Mouse (Mus musculus) ES-E14 (cell line): ENCODE results near the gene Tmem59. TPM values are rescaled to one million over a fixed set of nuclear protein-coding genes. Genes with fewer than 3 reads are reported as not detected.

Experiments
- DNase-seq: peaks from one replicate; pipeline ENCODE4 v3.0.0-alpha.2; 2013; ENCODE audit warnings: low read depth, low spot score
- H3K27ac ChIP-seq: 2 replicates; pipeline ENCODE4 v1.5.1; 2012; ENCODE audit warnings: low read depth, mild to moderate bottlenecking, low read length, moderate library complexity, mixed read lengths; ENCODE audit not compliant: poor library complexity, insufficient read depth, severe bottlenecking
- H3K36me3 ChIP-seq: 2 replicates; pipeline ENCODE4 v1.6.1; 2012; ENCODE audit warnings: mild to moderate bottlenecking, low read length, moderate library complexity, mixed read lengths; ENCODE audit not compliant: control insufficient read depth, poor library complexity, insufficient read depth, severe bottlenecking
- H3K4me1 ChIP-seq, 2 experiments: fragments of 150-350 bp in 1 of 2; sonication (generic) in 1 of 2; 2 replicates each; pipeline ENCODE4 v1.6.1; 2012; ENCODE audit warnings: low read length in 2 of 2, mild to moderate bottlenecking in 1 of 2, mixed read lengths in 1 of 2; ENCODE audit not compliant: control insufficient read depth in 2 of 2, insufficient read depth in 2 of 2, poor library complexity in 1 of 2
- H3K4me3 ChIP-seq, 2 experiments: fragments of 150-350 bp in 1 of 2; sonication (generic) in 1 of 2; 2 replicates each; pipeline ENCODE4 v1.5.1; 2012; ENCODE audit warnings: low read length in 2 of 2, low read depth in 1 of 2, mild to moderate bottlenecking in 1 of 2, mixed read lengths in 1 of 2; ENCODE audit not compliant: insufficient read depth in 1 of 2, poor library complexity in 1 of 2, severe bottlenecking in 1 of 2
- H3K9ac ChIP-seq: 2 replicates; pipeline ENCODE4 v1.6.1; 2012; ENCODE audit warnings: low read depth, mild to moderate bottlenecking, low read length, mixed read lengths; ENCODE audit not compliant: poor library complexity, insufficient read depth, severe bottlenecking
- H3K9me3 ChIP-seq: fragments of 150-350 bp; sonication (generic); 2 replicates; pipeline ENCODE4 v1.6.1; 2012; ENCODE audit warnings: low read depth, mild to moderate bottlenecking, low read length; ENCODE audit not compliant: control insufficient read depth, insufficient read depth
- CHD2 ChIP-seq: IDR thresholded peaks from 2 replicates; pipeline ENCODE4 v1.6.1; 2014; ENCODE audit warnings: mild to moderate bottlenecking, low read depth, low read length, inconsistent platforms
- HCFC1 ChIP-seq: IDR thresholded peaks from 2 replicates; pipeline ENCODE4 v1.6.1; 2012; ENCODE audit warnings: low read length, inconsistent platforms, borderline replicate concordance; ENCODE audit not compliant: insufficient read depth
- MAFK ChIP-seq: IDR thresholded peaks from 2 replicates; pipeline ENCODE4 v1.6.1; 2014; ENCODE audit warnings: mild to moderate bottlenecking, low read depth, low read length, inconsistent platforms; ENCODE audit not compliant: insufficient read depth
- ZC3H11A ChIP-seq: IDR thresholded peaks from 2 replicates; pipeline ENCODE4 v1.6.1; 2012; ENCODE audit warnings: low read depth, mild to moderate bottlenecking, inconsistent platforms, low read length, borderline replicate concordance
- ZNF384 ChIP-seq: IDR thresholded peaks from 2 replicates; pipeline ENCODE4 v1.6.1; 2012; ENCODE audit warnings: low read depth, low read length, inconsistent platforms
- in situ Hi-C, 2 experiments: fragments of 600-800 bp; cut with MboI; formaldehyde crosslinking; loops; one replicate each; pipeline ENCODE4 v1.15.1; 2025; ENCODE audit warnings: low sequenced_read_pairs in 2 of 2, inconsistent platforms in 1 of 2; ENCODE audit not compliant: unreplicated experiment in 2 of 2
- total RNA-seq: library from RNA; depleted of rRNA; stranded (reverse); fragments of 300-350 nt; gene quantifications from 2 replicates; pipeline ENCODE4 v1.2.3, GENCODE M21; 2012

Gene Tmem59
- total RNA-seq, 1 experiment: 249 TPM

GRCm38 (mm10) chr4:107207016-107207415 is 28.8 kb downstream of the Tmem59 start:
- no peak overlapping the region for H3K27ac ChIP-seq
- H3K36me3 ChIP-seq: peaks cover 5% of the 10 kb centered on the region; the same call in 1 of the 2 replicates
- H3K9ac ChIP-seq: no peak overlapping the region
- TF ChIP-seq HCFC1: no peak
- no peak for TF ChIP-seq MAFK
- TF ChIP-seq CHD2: no peak
- no peak for TF ChIP-seq ZNF384
- no peak for TF ChIP-seq ZC3H11A
- no peaks in the 10 kb centered on the region for H3K9me3 ChIP-seq
- no peak overlapping the region for H3K4me3 ChIP-seq
- no peaks in the 10 kb centered on the region for H3K4me1 ChIP-seq
- DNase-seq: no peak
- in situ Hi-C loops: no loop called here

GRCm38 (mm10) chr4:107208880-107209279 is 30.7 kb downstream of the Tmem59 start, which contains the start of gene Ldlrad1:
Gene Ldlrad1, plus strand, starts transcription at chr4:107209180.
- Histone ChIP-seq H3K4me3 (no peak within 1 kb of the TSS), H3K9me3 (no peaks in the 10 kb centered on the region), H3K27ac (no peak within 1 kb of the TSS), H3K4me1 (no peaks in the 10 kb centered on the region), H3K36me3 (peaks cover 2% of the 10 kb centered on the region; the same call in 1 of the 2 replicates), H3K9ac (no peak within 1 kb of the TSS)
- DNase-seq: no peak
- in situ Hi-C loops: no loop called here
- TF ChIP-seq CHD2 (no peak), ZC3H11A (no peak), ZNF384 (no peak), HCFC1 (no peak), MAFK (no peak)

GRCm38 (mm10) chr4:107210483-107211097 is 32.4 kb downstream of the Tmem59 start:
- Histone ChIP-seq H3K4me3 (no peak overlapping the region), H3K27ac (no peak overlapping the region), H3K36me3 (no peaks in the 10 kb centered on the region; the same call in 1 of the 2 replicates), H3K9ac (no peak overlapping the region), H3K4me1 (no peaks in the 10 kb centered on the region), H3K9me3 (no peaks in the 10 kb centered on the region)
- no peak for TF ChIP-seq CHD2
- TF ChIP-seq HCFC1: no peak
- TF ChIP-seq ZNF384: no peak
- no peak for TF ChIP-seq ZC3H11A
- TF ChIP-seq MAFK: no peak
- in situ Hi-C loops: no loop called here
- no peak for DNase-seq

- no peak for DNase-seq
- in situ Hi-C loops: no loop called here
- Histone ChIP-seq H3K27ac (no peak overlapping the region), H3K4me1 (no peaks in the 10 kb centered on the region), H3K4me3 (no peak overlapping the region), H3K9me3 (no peaks in the 10 kb centered on the region), H3K36me3 (no peaks in the 10 kb centered on the region), H3K9ac (no peak overlapping the region)
- TF ChIP-seq MAFK (no peak), ZNF384 (no peak), CHD2 (no peak), ZC3H11A (no peak), HCFC1 (no peak)
Observed at GRCm38 (mm10) chr4:107211465-107211864, 33.3 kb downstream of the Tmem59 start.
